Mouse (Mus musculus) left cerebral cortex, adult 2 months (tissue): ENCODE results near the gene Acd. TPM values are rescaled to one million over a fixed set of nuclear protein-coding genes. Genes with fewer than 3 reads are reported as not detected.

Source experiments
- DNase-seq, 2 experiments: peaks; one replicate each; pipeline ENCODE4 v3.0.0; 2021 to 2022; ENCODE audit warnings: low spot score in 2 of 2, mixed read lengths in 1 of 2; ENCODE audit errors: extremely low spot score in 1 of 2
- H3K27ac ChIP-seq: fragments of 200-600 bp; 2 replicates; pipeline ENCODE4 v1.8.1; 2022
- H3K4me3 ChIP-seq: fragments of 200-600 bp; 2 replicates; pipeline ENCODE4 v1.8.1; 2022
- CTCF ChIP-seq: fragments of 200-600 bp; IDR thresholded peaks from 2 replicates; pipeline ENCODE4 v1.8.1; 2022; ENCODE audit warnings: antibody characterized with exemption, mild to moderate bottlenecking, moderate library complexity
- intact Hi-C: fragments of 180-260 bp; cut with DNase I; formaldehyde crosslinking; loops from one replicate; pipeline ENCODE4 v1.15.1; 2025
- total RNA-seq, 2 experiments: library from RNA; stranded (reverse); gene quantifications; 2 replicates each; pipeline ENCODE4 v1.2.3; 2021

Gene Acd
- total RNA-seq, 2 experiments from 2014 or later = 51.7 to 56.6 TPM

- no peak for TF ChIP-seq CTCF
- intact Hi-C loops = loop anchor here (2.0 kb wide), 1 partner anchor 77 kb away; no protein-coding TSS in a partner anchor
- Histone ChIP-seq H3K4me3 (peak overlapping the region; percentile 64), H3K27ac (peak overlapping the region; percentile 95; the same call in 1 of the 2 replicates)
- DNase-seq = no peak
Observed at GRCm38 (mm10) chr8:105699488-105700215, 1.2 kb downstream of the Acd start.

DNA sequence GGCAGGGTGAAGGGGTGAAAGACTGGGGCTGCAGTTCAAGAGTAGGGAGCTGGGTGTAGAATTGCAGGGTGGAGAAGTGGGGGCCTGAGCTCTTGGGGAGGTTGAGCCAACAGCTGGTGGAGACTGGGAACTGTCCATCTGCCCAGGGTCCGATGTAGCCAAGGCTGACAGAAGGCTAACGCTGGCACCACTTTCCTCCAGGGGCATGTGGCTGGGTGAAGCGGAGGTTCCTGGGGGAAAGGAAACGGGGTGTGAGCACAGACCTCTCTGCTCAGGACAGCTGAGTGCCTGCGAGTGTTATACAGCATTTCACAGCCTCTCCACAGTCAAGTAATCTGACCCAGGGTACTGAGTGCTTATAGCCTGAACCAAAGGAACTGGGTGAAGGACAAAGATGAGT, 2.2 kb downstream of the Acd start:
- no peak overlapping the region for H3K4me3 ChIP-seq
- H3K27ac ChIP-seq = no peak overlapping the region
- DNase-seq = no peak
- intact Hi-C loops = no loop called here
- no peak for TF ChIP-seq CTCF

DNA sequence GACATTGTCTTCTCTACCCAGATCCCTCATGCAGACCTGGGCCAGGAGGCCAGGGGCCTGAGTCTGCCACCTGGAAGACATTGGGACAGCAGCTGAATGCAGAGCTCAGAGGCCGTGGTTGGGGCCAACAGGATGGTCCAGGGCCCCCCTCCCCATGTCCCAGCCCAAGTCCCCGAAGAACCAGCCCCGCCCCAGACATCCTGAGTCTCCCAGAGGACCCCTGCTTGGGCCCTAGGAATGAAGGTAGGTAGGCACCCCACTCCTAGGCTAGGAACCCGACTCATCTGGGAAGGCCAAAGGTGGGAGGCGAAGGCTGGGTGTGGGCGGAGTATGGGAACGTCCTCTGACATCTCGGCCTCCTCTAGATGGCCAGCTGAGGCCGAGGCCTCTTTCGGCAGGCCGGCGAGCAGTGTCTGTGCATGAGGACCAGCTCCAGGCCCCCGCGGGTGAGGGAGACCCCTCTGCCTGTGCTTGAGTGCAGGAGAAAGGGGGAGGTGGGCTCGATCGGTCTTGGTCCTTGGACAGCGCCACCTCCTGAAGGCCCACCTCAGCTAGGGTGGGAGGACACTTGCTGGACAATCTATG, 3.6 kb downstream of the Acd start:
- no peak overlapping the region for H3K27ac ChIP-seq
- DNase-seq = no peak

DNA sequence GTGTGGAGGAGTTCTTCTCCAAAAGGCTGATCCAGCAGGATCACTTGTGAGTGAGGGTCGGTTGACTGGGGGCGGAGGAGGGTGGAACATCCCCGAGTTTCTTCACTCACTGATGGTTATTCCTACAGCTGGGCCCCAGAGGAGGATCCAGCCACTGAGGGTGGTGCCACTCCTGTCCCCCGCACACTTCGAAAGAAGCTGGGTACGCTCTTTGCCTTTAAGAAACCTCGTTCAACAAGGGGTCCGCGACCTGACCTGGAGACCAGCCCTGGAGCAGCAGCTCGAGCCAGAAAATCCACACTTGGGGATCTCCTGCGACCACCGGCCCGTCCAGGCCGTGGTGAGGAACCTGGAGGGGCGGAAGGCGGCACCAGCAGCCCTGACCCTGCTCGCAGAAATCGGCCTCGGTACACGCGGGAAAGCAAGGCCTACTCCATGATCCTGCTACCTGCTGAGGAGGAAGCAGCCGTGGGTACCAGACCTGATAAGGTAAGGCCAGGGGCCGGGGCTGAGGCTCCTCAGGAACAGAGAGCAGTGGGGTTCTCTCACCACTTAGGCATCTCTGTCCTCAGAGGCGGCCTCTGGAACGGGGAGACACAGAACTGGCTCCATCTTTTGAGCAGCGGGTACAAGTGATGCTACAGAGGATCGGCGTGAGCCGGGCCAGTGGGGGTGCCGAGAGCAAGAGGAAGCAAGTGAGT, 5.7 kb downstream of the Acd start:
- Histone ChIP-seq H3K27ac (peak overlapping the region; percentile 95), H3K4me3 (peak overlapping the region; percentile 55)
- intact Hi-C loops = no loop called here
- TF ChIP-seq CTCF = no peak
- DNase-seq = no peak

More for the DNA sequence above, 3.6 kb downstream of the Acd start:
- no peak overlapping the region for H3K4me3 ChIP-seq
- intact Hi-C loops = no loop called here
- no peak for TF ChIP-seq CTCF

DNA sequence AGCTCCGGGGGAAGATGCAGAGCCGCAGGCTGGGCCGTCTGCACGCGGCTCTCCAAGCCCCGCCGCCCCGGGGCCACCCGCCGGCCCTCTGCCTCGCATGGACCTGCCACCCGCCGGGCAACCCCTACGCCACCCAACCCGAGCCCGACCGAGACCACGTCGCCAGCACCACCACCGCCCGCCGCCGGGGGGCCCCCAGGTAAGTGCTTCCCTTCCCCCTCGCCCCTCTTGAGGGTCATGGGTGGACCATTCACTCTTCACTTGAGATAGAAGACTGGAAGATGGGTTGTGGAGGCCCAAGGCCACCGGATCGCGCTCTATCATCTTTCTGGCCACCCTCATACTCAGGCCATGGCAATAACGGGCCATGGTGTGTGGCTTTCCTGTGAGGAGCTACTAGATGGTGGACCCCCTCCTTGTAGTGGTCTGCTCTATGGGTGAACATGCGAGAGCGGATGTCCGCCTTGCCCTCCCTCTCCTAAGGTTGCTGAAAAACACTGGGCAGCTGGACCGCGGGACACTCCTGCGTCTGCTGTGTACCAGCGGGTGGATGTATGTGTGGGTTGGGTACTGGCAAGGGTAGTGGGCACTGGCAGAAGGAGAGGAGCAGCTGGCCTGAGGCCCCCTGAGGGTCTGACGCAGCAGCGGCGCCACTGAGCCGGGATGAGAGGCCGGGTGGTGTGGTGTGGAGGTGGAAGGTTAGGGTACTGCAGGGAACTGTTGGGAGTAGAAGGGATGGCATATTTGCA, 6.7 kb downstream of the Acd start:
- peak; percentile 55 to 61 for DNase-seq

GRCm38 (mm10) chr8:105693648-105694047, 7.3 kb downstream of the Acd start:
- DNase-seq = peak; percentile 82 to 87
- peak overlapping the region; percentile 95 for H3K27ac ChIP-seq
- TF ChIP-seq CTCF = no peak
- intact Hi-C loops = loop anchor here (5.0 kb wide), 2 partner anchors 56 to 71 kb away; partner anchors contain the start of genes Agrp and Ctcf
- H3K4me3 ChIP-seq = peak overlapping the region; percentile 55

More for the DNA sequence above, 6.7 kb downstream of the Acd start:
- intact Hi-C loops = loop anchor here (5.0 kb wide), 2 partner anchors 57 to 72 kb away; partner anchors contain the start of genes Agrp and Ctcf
- peak overlapping the region; percentile 55 for H3K4me3 ChIP-seq
- H3K27ac ChIP-seq = peak overlapping the region; percentile 95
- peak; percentile 42 for TF ChIP-seq CTCF

GRCm38 (mm10) chr8:105692449-105693182, 8.3 kb downstream of the Acd start:
- no peak for TF ChIP-seq CTCF
- Histone ChIP-seq H3K27ac (no peak overlapping the region), H3K4me3 (no peak overlapping the region)
- intact Hi-C loops = loop anchor here (5.0 kb wide), 2 partner anchors 55 to 70 kb away; partner anchors contain the start of genes Agrp and Ctcf
- no peak for DNase-seq

GRCm38 (mm10) chr8:105690978-105691377, 9.9 kb downstream of the Acd start:
- no peak overlapping the region for H3K4me3 ChIP-seq
- no peak for TF ChIP-seq CTCF
- intact Hi-C loops = loop anchor here (5.0 kb wide), 2 partner anchors 54 to 69 kb away; partner anchors contain the start of genes Agrp and Ctcf
- H3K27ac ChIP-seq = no peak overlapping the region
- DNase-seq = no peak

DNA sequence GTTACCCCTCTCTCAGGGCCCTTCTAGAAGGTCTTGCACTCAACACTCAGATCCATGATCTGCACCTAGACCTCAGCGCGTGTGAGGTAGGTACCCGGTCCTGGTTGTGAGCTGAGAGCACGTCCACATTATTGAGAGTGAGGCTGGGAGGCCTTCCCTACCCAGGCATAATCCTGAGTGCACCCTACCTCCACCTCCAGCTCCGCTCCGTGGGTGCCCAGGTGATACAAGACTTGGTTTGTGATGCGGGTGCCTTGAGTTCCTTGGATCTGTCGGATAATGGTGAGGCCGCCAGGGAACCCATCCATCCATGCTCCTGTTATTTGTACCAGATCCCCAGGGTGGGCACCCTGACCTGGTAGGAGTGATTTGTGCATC, 10.9 kb downstream of the Acd start:
- DNase-seq = no peak
- intact Hi-C loops = loop anchor here (5.0 kb wide), 3 partner anchors 53 to 123 kb away; partner anchors contain the start of genes Agrp, Atp6v0d1 and Ctcf
- no peak overlapping the region for H3K4me3 ChIP-seq

GRCm38 (mm10) chr8:105689256-105689982, 11.5 kb downstream of the Acd start:
- no peak for DNase-seq
- H3K4me3 ChIP-seq = no peak overlapping the region
- H3K27ac ChIP-seq = no peak overlapping the region
- intact Hi-C loops = loop anchor here (5.0 kb wide), 1 partner anchor 122 kb away; the partner anchor contains the start of gene Atp6v0d1
- TF ChIP-seq CTCF = no peak

More for the DNA sequence above, 10.9 kb downstream of the Acd start:
- no peak overlapping the region for H3K27ac ChIP-seq
- TF ChIP-seq CTCF = no peak
